Mouse (Mus musculus) embryonic fibroblast, embryonic 13.5 days (primary cell): ENCODE measurements around the gene Gm48551. TPM values are rescaled to one million over a fixed set of nuclear protein-coding genes. Genes with fewer than 3 reads are reported as not detected.

Source experiments
- H3K27ac ChIP-seq: 2 replicates; pipeline ENCODE4 v1.5.1; 2012; ENCODE audit warnings: low read length, control low read depth, inconsistent platforms; ENCODE audit not compliant: insufficient read depth
- H3K4me1 ChIP-seq: 2 replicates; pipeline ENCODE4 v1.6.1; 2011; ENCODE audit warnings: low read length; ENCODE audit not compliant: control insufficient read depth, insufficient read depth
- H3K4me3 ChIP-seq: 2 replicates; pipeline ENCODE4 v1.5.1; 2011; ENCODE audit warnings: mild to moderate bottlenecking, control low read depth, low read length; ENCODE audit not compliant: insufficient read depth
- CTCF ChIP-seq: IDR thresholded peaks from 2 replicates; pipeline ENCODE4 v1.5.1; 2011; ENCODE audit warnings: mild to moderate bottlenecking, control low read depth, low read length, moderate library complexity, borderline replicate concordance; ENCODE audit not compliant: insufficient read depth
- POLR2A ChIP-seq: IDR thresholded peaks from 2 replicates; pipeline ENCODE4 v1.6.1; 2011; ENCODE audit warnings: low read depth, mild to moderate bottlenecking, control low read depth, low read length, moderate library complexity
- polyA plus RNA-seq: library from polyadenylated mRNA; stranded (reverse); fragments of >200 nt; gene quantifications from 2 replicates; pipeline ENCODE4 v1.2.4, GENCODE M21; 2011; ENCODE audit warnings: low read depth; ENCODE audit not compliant: missing spikeins, insufficient read length

Gene Gm48551
- polyA plus RNA-seq, 1 experiment = 1.4 TPM

DNA sequence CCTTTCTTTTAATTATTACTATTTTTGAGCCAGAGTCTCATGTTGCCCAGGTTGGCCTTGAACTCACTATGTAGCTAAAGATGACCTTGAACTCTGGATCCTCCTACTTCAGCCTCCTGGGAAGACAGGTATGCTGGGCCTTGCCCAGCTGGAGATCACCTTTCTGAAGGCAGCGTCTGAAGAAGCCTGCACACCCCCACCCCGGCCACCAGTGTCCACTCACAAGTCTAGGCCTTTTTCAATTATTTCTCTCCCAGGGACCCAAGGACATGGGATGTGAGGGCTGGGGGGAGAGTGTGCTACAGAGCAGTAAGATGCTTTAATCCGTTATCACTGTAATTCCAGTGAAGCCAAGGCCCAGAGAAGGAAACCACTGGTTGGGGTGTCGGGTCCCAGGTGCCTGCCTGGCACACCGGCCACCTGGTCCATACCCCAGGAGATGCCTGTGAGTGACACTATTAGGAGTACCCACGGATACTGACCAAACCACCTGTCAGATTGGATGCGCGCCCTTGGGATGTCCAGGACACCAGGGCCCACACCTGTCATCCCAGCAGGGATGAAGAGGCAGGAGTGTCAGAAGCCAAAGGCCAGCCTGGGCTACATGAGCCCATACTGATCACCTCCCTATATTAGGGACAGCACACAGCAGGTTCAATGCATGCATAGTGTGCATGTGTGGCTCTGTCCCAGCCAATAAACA lies 43.7 kb downstream of the Gm48551 start:
- TF ChIP-seq POLR2A = no peak
- TF ChIP-seq CTCF = no peak
- Histone ChIP-seq H3K27ac (no peak overlapping the region), H3K4me3 (no peak overlapping the region), H3K4me1 (peaks cover 2% of the 10 kb centered on the region; the same call in 1 of the 2 replicates)

DNA sequence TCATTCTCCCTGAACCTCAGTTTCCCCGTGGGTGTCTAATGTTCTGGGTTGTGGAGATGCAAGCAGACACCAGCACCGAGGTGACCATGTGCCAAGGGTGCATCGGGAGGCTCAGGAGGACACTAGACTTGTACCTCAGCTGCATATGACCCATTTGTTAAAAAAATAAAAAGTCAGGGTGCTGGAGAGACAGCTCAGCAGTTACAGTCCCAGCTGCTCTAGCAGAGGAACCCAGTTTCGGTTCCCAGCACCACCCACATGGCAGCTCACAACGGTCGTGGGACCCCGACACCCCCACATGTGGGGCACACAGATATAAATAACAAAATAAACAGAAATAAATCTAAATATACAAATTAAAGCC lies 44.2 kb downstream of the Gm48551 start:
- no peak overlapping the region for H3K4me3 ChIP-seq
- TF ChIP-seq CTCF (no peak), POLR2A (no peak)
- no peak overlapping the region for H3K27ac ChIP-seq
- peaks cover 2% of the 10 kb centered on the region; the same call in 1 of the 2 replicates for H3K4me1 ChIP-seq

DNA sequence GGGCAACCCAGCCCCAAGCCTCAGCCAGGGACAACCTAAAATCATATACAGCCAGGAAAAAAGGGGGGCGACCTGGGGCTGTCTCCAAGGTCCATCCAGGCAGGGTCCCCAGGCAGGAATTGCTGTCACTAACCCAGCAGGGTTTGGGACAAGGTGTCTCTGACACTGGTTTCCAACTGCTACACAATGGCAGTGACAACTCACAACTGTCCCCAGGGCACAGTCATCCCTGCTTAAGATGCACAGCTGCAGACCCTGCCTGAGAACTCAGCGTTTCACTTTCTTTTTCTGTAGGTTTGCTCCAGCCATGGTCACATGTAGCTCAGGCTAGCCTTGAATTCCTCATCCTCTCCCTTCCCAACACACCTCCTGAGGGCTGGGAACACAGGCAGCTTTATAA lies 44.8 kb downstream of the Gm48551 start:
- no peak overlapping the region for H3K4me3 ChIP-seq
- no peak overlapping the region for H3K27ac ChIP-seq
- TF ChIP-seq CTCF (no peak), POLR2A (no peak)
- peaks cover 2% of the 10 kb centered on the region; the same call in 1 of the 2 replicates for H3K4me1 ChIP-seq

DNA sequence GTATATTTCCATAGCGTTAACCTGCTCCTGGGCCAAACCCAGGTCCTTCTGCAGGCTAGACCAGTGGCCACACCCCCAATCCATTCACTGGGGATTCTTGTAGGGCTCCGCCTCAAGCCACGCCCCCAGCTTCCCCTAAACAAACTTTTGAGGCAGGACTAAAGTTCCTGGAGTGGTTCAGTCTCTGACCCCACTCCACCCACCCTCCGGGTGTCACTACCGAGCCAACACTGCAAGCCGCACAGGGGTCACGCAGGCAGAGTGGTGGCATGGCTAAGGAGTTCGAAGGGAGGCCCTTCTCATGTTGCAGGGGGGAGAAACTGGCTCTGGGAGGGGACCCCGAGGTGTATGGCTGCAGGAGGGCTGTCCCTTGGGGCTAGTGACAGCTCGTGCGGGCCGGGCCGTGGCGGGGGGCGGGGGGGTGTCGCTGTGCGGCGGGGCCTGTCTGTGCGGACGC lies 45.4 kb downstream of the Gm48551 start:
- Histone ChIP-seq H3K4me3 (peak overlapping the region; percentile 38), H3K4me1 (peaks cover 2% of the 10 kb centered on the region; the same call in 1 of the 2 replicates), H3K27ac (peak overlapping the region; percentile 25; the same call in 1 of the 2 replicates)
- TF ChIP-seq POLR2A (peak; percentile 77), CTCF (no peak)

DNA sequence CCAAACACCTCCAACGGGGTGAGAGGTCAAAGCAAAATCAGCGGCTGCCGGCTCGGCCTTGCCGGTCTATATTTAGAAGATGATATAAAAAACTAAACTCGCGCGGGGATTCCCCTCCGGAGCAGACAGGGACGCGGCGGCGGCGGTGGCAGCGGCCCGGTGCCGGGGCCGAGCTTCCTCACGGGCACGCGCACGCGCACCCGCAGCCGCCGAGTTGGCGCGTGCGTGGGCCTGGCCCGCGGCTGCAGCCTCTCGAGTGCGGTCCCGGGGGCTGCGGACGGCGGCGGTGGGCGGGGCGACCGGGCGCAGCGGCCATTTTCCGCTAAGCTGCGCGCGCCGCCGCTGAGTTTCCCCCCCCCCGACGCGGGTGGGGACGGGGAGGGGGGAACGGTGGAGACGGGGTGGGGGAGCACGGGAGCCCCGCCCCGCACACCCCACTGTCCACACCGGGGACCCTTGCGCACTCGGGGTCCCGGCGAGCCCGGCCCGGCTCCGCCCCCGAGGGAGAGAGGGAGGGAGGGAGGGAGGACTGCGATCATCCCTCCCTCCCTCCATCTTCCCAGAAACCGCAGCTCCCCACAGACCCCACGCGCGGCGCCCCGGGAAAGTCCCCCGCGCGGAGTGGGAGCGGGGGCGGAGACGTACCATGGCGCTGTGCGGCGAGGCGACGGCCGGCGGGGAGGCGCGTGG lies 46.0 kb downstream of the Gm48551 start:
- no peak for TF ChIP-seq POLR2A
- TF ChIP-seq CTCF = no peak
- peak overlapping the region; percentile 25 for H3K27ac ChIP-seq
- peak overlapping the region; percentile 53 for H3K4me3 ChIP-seq
- H3K4me1 ChIP-seq = peaks cover 2% of the 10 kb centered on the region; the same call in 1 of the 2 replicates

DNA sequence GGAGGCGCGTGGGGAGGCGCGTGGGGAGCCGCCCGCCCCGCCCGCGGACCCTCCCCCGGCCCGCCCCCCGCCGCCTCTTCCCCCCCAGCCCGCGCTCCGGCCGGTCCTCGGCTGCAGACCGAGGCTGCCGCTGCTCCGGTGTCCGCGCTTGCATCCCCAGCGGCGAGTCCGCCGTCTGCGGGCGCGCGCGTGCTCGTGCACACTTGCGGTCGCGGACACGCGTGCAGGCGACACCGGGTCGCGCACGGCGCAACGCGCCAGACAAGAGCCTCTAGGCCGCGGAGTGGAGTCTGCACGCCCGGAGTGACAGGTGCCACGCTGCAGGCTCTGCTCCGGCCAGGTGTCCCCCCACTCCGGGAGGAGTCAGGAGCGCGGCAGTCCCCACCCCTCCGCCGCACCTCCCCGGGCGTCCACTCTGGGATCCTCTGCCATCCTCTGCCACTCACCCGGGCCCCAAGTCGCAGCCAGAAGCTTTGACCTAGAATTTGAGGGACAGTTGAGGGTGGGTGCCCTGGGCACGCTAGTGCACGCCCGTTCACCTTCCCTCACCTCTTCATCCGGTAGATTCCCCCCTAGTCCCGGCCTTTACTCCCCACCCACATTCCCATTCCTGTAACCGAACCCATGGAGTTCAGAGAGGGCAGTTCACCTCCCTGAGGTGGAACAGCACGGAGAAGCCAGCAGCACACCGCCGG lies 46.7 kb downstream of the Gm48551 start:
- no peak overlapping the region for H3K27ac ChIP-seq
- peaks cover 2% of the 10 kb centered on the region; the same call in 1 of the 2 replicates for H3K4me1 ChIP-seq
- TF ChIP-seq CTCF (no peak), POLR2A (peak; percentile 54)
- H3K4me3 ChIP-seq = peak overlapping the region; percentile 53

DNA sequence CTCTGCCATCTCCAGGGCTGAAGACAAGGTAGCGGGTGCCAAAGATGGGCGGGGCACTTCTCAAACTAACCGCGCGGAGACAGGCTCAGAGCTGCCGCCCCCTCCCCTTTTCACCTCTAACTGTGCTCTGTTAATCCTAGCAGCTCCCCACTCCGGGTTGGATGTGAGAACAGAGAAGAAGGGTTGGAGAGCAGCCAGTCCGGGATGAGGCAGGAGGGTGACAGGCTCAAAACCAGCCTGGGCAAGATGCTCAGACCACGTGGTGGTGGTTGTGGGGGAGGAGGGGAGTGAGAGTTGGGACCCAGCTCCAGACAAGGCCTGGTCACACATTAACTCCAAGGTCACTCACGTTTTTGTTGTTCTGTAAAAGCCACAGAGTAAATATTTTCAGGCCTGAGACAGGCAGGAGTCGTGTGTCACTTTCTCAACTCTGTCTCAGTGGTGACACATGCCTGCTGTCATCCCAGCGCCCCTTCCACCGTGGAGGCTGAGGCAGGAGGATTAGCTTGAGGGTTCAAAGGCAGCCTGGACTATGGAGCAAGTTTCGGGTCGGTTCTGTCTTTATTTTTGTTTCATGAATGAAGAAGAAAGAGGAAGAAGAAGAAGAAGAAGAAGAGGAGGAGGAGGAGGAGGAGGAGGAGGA lies 47.4 kb downstream of the Gm48551 start:
- peaks cover 2% of the 10 kb centered on the region; the same call in 1 of the 2 replicates for H3K4me1 ChIP-seq
- H3K4me3 ChIP-seq = no peak overlapping the region
- no peak for TF ChIP-seq CTCF
- no peak for TF ChIP-seq POLR2A
- no peak overlapping the region for H3K27ac ChIP-seq

DNA sequence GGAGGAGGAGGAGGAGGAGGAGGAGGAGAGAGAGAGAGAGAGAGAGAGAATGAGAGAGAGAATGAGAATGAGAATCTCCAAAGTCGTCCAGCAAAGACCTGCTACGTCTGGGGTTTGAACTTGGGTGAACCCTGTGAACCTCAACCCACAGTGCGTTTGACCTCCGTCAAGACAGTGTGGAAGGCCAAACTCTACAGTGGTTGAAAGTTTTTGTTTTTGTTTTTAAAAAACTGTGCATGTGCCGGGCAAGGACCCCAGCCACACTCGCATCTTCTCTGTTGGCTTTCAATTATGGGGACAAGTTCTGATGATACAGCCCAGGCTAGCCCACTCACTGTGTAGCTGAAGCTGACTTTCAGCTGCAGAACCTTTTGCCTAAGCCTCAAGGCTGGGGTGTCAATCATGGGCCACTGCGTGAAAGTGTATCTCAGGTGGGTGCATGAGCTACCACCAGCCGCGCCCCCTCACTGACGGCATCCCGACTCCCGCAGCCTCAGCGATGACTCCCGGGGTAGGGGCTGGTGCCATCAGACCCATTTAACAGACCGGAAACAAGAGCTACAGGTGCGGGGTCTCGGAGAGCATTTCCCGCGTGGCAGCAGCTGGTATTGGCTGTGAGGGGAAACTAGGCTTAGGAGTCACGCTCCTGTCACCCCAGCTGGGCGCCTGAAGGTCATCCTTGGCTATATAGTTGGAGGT lies 48.1 kb downstream of the Gm48551 start:
- TF ChIP-seq POLR2A (no peak), CTCF (no peak)
- Histone ChIP-seq H3K4me3 (no peak overlapping the region), H3K4me1 (peaks cover under 1% of the 10 kb centered on the region; the same call in 1 of the 2 replicates), H3K27ac (no peak overlapping the region)

DNA sequence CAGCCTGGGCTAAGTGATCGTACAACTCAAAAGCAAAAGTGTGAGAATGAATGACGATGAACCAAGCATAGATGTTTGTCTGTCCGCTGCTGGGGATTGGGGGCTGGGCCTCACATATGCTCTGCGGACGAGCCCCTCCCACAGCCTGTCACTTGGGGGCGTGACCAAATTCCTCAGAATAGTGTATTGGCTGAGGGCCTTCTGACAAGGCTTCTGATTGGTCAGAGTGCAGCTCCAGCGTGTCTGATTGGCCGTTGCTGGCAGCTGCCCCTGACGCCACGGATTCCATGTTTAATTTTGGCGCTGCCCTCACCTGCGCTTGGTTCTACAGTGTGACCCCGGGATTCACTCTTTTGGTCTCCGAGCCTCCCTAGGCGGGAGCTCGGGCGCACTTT lies 48.6 kb downstream of the Gm48551 start:
- TF ChIP-seq POLR2A = no peak
- TF ChIP-seq CTCF = no peak
- no peak overlapping the region for H3K27ac ChIP-seq
- H3K4me3 ChIP-seq = no peak overlapping the region
- H3K4me1 ChIP-seq = no peaks in the 10 kb centered on the region
